Mouse (Mus musculus) limb, embryonic 14.5 days (tissue): ENCODE measurements around the gene Cd248. TPM values are rescaled to one million over a fixed set of nuclear protein-coding genes. Genes with fewer than 3 reads are reported as not detected.

Experiments
- ATAC-seq: fragments of 200-750 bp; cut with Nextera tagmentation; 2 replicates; pipeline ENCODE4 v1.8.0; 2017; ENCODE audit warnings: low read depth, moderate number of reproducible peaks, moderate TSS enrichment; ENCODE audit not compliant: low FRiP score
- DNase-seq: peaks from one replicate; pipeline ENCODE4 v3.0.0-alpha.2; 2015; ENCODE audit warnings: low spot score
- H3K27ac ChIP-seq: fragments of 300-500 bp; sonication (generic); replicated peaks from 2 replicates; pipeline ENCODE4 v1.5.1; 2014; ENCODE audit warnings: low read depth, mild to moderate bottlenecking, low read length, moderate library complexity, mixed read lengths
- H3K27me3 ChIP-seq: fragments of 300-500 bp; sonication (generic); 2 replicates; pipeline ENCODE4 v1.6.1; 2014; ENCODE audit warnings: low read length, mixed read lengths; ENCODE audit not compliant: control insufficient read depth, insufficient read depth
- H3K36me3 ChIP-seq: fragments of 300-500 bp; sonication (generic); 2 replicates; pipeline ENCODE4 v1.6.1; 2014; ENCODE audit warnings: mild to moderate bottlenecking, low read length, moderate library complexity, mixed read lengths; ENCODE audit not compliant: control insufficient read depth, insufficient read depth
- H3K4me1 ChIP-seq: fragments of 300-500 bp; sonication (generic); 2 replicates; pipeline ENCODE4 v1.6.1; 2014; ENCODE audit warnings: antibody characterized with exemption, low read length, mixed read lengths; ENCODE audit not compliant: control insufficient read depth, insufficient read depth
- H3K4me2 ChIP-seq: fragments of 300-500 bp; sonication (generic); replicated peaks from 2 replicates; pipeline ENCODE4 v1.6.1; 2014; ENCODE audit warnings: low read depth, mild to moderate bottlenecking, low read length, moderate library complexity; ENCODE audit not compliant: severe bottlenecking
- H3K4me3 ChIP-seq: fragments of 300-500 bp; sonication (generic); replicated peaks from 2 replicates; pipeline ENCODE4 v1.5.1; 2014; ENCODE audit warnings: low read length
- H3K9ac ChIP-seq: fragments of 300-500 bp; sonication (generic); 2 replicates; pipeline ENCODE4 v1.6.1; 2014; ENCODE audit warnings: mild to moderate bottlenecking, low read depth, low read length, moderate library complexity; ENCODE audit not compliant: severe bottlenecking
- H3K9me3 ChIP-seq: fragments of 300-500 bp; sonication (generic); 2 replicates; pipeline ENCODE4 v1.6.1; 2016; ENCODE audit warnings: low read length; ENCODE audit not compliant: control insufficient read depth
- POLR2A ChIP-seq: fragments of 200-500 bp; IDR thresholded peaks from 2 replicates; pipeline ENCODE4 v1.8.0; 2012; ENCODE audit warnings: inconsistent platforms, mild to moderate bottlenecking, moderate library complexity, borderline replicate concordance; ENCODE audit not compliant: insufficient read depth, insufficient read length; ENCODE audit errors: extremely low read depth
- WGBS: fragments of 180-500 bp; shearing (Covaris S2); extraction: QIAGEN DNeasy Blood & Tissue Kit; methylation state at CpG from one replicate; pipeline ENCODE4 v1.1.7; 2014; 5-methylcytosine and 5-hydroxymethylcytosine counted together
- polyA plus RNA-seq, 2 experiments: library from polyadenylated mRNA; depleted of rRNA in 1 of 2; stranded (reverse) in 1 of 2; unstranded in 1 of 2; fragments of >200 nt; fragmentation: Nextera tagmentation in 1 of 2; extraction: Ambion mirVana in 1 of 2; gene quantifications; 2 replicates each; pipeline versions ENCODE4 v1.2.1 to v1.2.3; 2012 to 2014

Gene Cd248
- 97.5 and 115 TPM in 2 replicates for polyA plus RNA-seq (2012; rRNA removed)
- polyA plus RNA-seq (2014; fragmentation: Nextera tagmentation; extraction: Ambion mirVana): 123 and 127 TPM in 2 replicates

DNA sequence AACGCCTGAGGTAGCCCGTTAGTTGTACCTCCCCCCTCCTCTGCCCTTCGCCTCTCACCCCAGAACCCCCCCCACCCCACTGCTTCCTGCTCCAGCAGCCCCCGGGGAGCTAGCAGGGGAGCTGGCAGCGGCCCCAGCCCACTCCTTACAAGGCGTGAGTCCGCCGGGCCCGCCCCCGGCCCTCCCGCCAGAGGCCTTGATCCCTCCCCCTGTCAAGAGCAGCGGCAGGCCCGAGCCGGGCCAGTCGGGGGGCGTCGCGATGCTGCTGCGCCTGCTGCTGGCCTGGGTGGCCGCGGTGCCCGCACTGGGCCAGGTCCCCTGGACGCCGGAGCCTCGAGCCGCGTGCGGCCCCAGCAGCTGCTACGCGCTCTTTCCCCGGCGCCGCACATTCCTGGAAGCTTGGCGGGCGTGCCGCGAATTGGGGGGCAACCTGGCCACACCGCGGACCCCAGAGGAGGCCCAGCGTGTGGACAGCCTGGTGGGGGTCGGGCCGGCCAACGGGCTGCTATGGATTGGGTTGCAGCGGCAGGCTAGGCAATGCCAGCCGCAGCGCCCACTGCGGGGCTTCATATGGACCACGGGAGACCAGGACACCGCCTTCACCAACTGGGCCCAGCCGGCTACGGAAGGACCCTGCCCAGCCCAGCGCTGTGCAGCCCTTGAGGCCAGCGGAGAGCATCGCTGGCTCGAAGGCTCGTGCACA lies at the start of gene Cd248:
Cd248 (plus strand) TSS at position 212 of the 703 bp plus-strand sequence.
- 2% methylated on average over 34 of the region's 56 CpGs for WGBS
- ATAC-seq: peak; percentile 50; the same call in 1 of the 2 replicates

DNA sequence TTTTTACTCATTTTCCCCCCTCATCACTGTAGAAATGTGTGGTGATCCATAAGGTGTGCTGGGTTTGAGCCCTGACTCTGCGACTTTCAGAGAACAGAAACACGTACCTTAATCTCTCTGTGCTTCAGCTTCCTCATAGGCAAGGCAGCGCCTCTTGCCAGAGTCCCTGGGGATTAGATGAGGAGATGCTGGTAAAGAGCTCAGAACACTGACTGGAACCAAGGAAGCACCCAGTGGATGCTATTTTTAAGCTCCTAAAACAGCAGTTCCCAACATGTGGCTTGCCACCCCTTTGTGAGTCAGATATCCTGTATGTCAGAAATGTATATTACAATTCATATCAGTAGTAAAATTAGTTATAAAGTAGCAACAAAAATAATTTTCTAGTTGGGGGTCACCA lies 49.7 kb upstream of the Cd248 start:
- no peak for ATAC-seq
- Histone ChIP-seq H3K9ac (no peak overlapping the region), H3K27ac (no peak overlapping the region), H3K4me2 (no peak overlapping the region), H3K4me1 (peaks cover 3% of the 10 kb centered on the region; the same call in 1 of the 2 replicates), H3K9me3 (no peaks in the 10 kb centered on the region), H3K27me3 (no peaks in the 10 kb centered on the region), H3K36me3 (no peaks in the 10 kb centered on the region), H3K4me3 (no peak overlapping the region)
- no peak for DNase-seq
- no peak for TF ChIP-seq POLR2A
- WGBS: 79% methylated on average over 3 of the region's 3 CpGs

More for the DNA sequence above, at the start of gene Cd248:
- no peaks in the 10 kb centered on the region for H3K9me3 ChIP-seq
- peak; percentile 92 for DNase-seq
- TF ChIP-seq POLR2A: peak; percentile 88; the same call in 1 of the 2 replicates
- peak within 1 kb of the TSS; percentile 87 for H3K27ac ChIP-seq
- no peaks in the 10 kb centered on the region for H3K36me3 ChIP-seq
- peak within 1 kb of the TSS; percentile 76 for H3K9ac ChIP-seq
- H3K27me3 ChIP-seq: no peaks in the 10 kb centered on the region
- H3K4me2 ChIP-seq: peak within 1 kb of the TSS; percentile 94
- peaks cover 44% of the 10 kb centered on the region for H3K4me1 ChIP-seq
- H3K4me3 ChIP-seq: peak within 1 kb of the TSS; percentile 64

DNA sequence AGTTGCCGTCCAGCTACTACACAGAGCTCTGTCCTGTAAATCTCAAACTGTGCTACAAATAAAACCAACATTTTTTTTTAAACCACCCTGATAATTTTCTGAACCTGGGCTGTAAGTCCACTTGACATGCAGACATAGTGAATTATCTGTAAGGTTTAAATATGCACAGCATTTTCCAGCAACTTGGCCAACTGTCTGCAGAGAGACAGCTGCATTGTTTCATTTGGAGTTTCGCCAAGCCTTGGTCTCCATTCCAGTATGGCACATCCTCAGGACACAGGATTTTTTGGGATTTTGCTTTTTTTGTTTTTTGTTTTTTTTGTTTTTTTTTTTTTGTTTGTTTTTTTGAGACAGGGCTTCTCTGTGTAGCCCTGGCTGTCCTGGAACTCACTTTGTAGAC lies 46.5 kb upstream of the Cd248 start:
- no peak for TF ChIP-seq POLR2A
- peak; percentile 46 for DNase-seq
- Histone ChIP-seq H3K9ac (no peak overlapping the region), H3K36me3 (no peaks in the 10 kb centered on the region), H3K27me3 (no peaks in the 10 kb centered on the region), H3K27ac (no peak overlapping the region), H3K4me3 (no peak overlapping the region), H3K4me2 (no peak overlapping the region), H3K4me1 (peaks cover 5% of the 10 kb centered on the region; the same call in 1 of the 2 replicates), H3K9me3 (no peaks in the 10 kb centered on the region)
- WGBS: 96% methylated on average over 2 of the region's 2 CpGs
- ATAC-seq: no peak

DNA sequence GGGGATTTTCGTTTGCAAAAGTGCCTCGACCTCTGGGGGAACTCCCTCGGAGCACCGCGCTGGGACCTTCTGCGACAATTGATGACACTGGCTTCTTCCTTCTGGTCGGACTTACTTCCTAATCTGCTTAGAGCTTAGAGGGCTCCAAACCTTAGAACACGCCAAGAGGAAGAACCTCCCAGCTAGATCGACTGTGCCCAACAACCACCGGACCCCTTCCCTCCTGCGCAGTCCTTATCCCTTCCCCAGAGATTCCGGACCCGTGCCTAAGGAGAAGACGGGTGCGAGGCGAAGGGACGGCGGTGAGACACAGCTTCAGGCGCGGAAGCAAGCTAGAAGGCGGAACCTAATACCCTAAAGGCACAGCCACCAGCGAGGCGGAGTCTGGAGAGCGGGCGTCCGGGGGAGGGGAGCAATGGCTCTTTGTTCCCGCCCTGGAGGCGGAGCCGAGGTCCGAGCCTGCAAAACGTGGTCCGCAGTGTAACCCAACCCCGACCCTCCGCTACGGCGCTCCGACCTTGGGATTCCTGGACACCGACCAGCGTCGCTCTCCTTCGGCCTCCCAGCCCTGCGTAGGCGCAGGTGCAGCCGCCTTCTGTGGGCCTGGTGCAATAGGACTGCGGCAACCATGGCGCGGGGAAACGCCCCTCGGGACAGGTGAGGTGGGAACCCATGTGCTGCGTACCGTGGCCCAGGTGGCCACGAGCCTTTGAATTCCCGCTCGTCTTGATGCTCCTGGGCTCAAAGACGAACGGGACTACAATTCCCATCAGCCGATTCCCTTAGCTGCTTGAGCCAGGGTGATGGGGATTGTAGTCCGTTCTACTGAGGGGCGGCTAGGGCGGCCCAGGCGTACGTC lies 44.0 kb upstream of the Cd248 start, which contains the start of gene Slc29a2:
Slc29a2 (plus strand) TSS at position 240 of the 859 bp plus-strand sequence.
- DNase-seq (peak; percentile 93), ATAC-seq (peak; percentile 96)
- Histone ChIP-seq H3K27ac (peak within 1 kb of the TSS; percentile 74), H3K27me3 (no peaks in the 10 kb centered on the region), H3K36me3 (peaks cover 11% of the 10 kb centered on the region; the same call in 1 of the 2 replicates), H3K4me3 (peak within 1 kb of the TSS; percentile 65), H3K4me2 (peak within 1 kb of the TSS; percentile 93), H3K9ac (peak within 1 kb of the TSS; percentile 70), H3K9me3 (no peaks in the 10 kb centered on the region), H3K4me1 (0 out of 2 replicates have a peak, but pooled peaks cover 3% of the 10 kb centered on the region)
- peak; percentile 86; the same call in 1 of the 2 replicates for TF ChIP-seq POLR2A
- under 1% methylated on average over 57 of the region's 62 CpGs for WGBS

DNA sequence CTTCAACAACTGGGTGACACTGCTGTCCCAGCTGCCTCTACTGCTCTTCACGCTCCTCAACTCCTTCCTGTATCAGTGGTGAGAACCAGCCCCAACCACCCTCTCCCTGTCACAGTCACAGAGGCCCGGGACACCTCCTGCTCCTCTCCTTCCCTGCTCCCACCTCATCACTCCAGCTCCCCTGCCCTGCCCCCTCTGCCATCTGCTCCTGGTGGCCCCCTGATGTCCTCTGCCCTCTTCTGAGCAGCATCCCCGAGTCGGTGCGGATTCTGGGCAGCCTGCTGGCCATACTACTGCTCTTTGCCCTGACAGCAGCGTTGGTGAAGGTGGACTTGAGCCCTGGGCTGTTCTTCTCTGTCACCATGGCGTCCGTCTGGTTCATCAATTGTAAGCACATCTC lies 41.8 kb upstream of the Cd248 start:
- 0 out of 2 replicates have a peak, but pooled peaks cover 3% of the 10 kb centered on the region for H3K4me1 ChIP-seq

More for the DNA sequence above, 41.8 kb upstream of the Cd248 start:
- DNase-seq (no peak), ATAC-seq (no peak)
- no peaks in the 10 kb centered on the region for H3K27me3 ChIP-seq
- no peak overlapping the region for H3K9ac ChIP-seq
- peaks cover 17% of the 10 kb centered on the region for H3K36me3 ChIP-seq
- no peak for TF ChIP-seq POLR2A
- no peak overlapping the region for H3K27ac ChIP-seq
- no peak overlapping the region for H3K4me3 ChIP-seq
- 85% methylated on average over 8 of the region's 8 CpGs for WGBS
- H3K9me3 ChIP-seq: no peaks in the 10 kb centered on the region
- H3K4me2 ChIP-seq: no peak overlapping the region
